Mouse (Mus musculus) cerebral cortex, adult 2 months (tissue): Measurements from ENCODE around the gene Disc1.

Source experiments
- WGBS: fragments of 180-500 bp; shearing (Covaris S2); methylation state at CpG from one replicate; pipeline ENCODE4 v1.1.7; 2018; 5-methylcytosine and 5-hydroxymethylcytosine counted together

The Disc1 gene

DNA sequence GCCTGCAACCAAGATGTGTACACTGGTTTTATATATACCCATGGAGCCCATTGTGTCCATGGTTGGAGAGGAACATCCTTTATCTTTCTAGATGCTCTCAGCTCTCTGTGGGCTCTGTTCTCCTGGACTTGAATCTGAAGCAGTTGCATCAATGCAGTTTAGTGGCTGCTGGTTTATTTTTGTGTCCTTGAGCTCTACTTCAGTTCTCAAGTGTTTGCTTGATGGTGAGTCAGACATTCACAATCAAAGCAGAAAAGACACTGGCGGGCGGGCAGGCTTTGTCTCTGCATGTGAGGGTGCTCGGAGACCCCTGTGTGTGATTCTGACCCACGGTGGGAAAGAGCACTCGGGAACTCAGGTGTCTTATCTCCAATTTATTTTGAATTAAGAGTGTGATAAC, 166.6 kb downstream of the Disc1 start:
- 69% methylated on average over 5 of the region's 5 CpGs for WGBS

DNA sequence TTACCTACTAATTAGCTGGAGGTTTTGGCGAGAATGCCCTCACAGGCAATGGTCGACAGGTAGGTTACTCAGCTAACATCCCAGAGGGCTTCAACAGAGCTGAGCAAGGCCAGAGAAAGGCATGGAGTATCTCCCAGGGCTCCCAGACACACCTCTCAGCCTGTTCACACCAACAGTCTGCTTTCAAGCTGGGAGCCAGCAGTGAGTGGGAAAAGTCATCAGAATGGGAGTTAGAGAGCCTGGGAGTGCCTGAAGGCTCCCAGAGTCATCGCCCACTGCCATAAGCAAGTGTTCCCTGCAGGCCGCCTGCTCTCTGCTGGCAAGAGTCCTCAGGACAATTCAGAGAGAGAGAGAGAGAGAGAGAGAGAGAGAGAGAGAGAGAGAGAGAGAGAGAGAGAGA, 167.1 kb downstream of the Disc1 start:
- 68% methylated on average over 4 of the region's 4 CpGs for WGBS

DNA sequence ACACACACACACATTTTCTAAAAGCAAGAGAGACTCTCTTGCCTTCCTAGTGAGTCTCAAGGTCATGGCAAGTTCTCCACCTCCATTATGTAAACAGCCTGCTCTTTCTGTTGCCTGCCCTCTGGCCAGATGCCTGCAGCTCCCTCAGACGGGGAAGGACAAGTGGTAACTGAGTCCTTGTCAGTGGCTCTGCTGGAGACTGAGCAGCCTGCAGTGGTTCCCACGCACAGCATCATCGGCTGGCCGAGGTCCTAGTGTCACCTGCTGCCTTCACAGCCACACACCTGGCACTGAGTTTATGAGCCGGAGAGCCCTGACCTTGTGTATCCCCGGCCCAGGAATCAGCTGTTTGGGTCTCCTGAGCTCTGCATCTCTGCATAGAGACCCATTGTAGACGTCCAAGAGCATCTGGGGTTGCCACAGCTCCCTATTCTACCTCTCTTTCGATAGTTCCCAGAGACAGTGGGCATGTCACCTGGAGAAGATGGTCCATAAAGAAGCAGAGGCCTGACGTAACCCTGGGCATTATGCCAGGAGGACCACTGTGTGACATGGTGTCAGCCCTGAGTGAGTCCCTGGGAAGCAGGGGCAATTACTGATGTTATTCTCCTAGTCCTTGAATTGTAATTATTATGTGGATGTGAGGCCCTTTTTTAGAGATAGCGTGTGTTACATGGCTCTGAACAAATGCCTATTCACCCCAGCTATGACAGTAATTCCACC, 169.2 kb downstream of the Disc1 start:
- 61% methylated on average over 10 of the region's 10 CpGs for WGBS

DNA sequence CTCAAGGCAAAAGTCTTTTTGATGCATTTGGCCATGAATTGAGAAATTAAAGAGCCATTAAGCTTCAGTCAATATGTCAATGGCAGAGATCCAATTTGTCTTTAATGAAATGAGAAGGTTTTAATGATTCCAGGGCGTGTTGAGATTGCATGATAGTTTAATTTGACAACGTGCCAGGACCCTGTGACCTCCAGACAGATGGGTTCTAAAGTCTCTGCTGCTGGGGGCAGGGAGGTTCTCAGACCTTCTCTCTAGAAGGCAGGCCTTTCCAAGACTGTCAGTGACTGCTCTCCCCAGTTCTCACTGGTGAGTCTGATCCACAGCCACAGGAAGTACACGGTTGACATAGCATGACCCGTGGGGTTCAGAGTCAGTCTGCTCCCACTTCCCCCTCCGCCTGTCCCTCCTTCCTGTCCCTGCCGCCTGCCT, 170.3 kb downstream of the Disc1 start:
- 79% methylated on average over 6 of the region's 6 CpGs for WGBS

DNA sequence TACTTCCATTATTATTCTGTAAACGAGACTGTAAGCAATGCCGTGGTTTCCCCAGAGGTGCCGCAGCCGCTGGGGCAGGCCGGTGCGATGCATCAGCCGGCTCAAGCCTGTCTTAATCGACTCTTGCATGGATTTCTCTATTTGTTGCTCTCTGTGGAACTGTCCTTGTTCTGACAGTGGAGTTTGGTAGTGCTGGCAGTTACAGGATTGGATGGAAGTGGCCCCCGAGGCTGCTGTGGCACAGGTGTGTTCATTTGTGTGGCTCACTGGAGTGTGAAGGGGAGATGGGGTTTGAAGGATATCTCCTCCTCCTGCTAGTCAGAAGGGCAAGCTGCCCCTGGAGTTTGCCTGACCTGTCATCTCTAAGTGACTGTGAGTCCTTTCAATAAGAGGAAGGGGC, 171.3 kb downstream of the Disc1 start:
- WGBS: 95% methylated on average over 9 of the region's 9 CpGs

DNA sequence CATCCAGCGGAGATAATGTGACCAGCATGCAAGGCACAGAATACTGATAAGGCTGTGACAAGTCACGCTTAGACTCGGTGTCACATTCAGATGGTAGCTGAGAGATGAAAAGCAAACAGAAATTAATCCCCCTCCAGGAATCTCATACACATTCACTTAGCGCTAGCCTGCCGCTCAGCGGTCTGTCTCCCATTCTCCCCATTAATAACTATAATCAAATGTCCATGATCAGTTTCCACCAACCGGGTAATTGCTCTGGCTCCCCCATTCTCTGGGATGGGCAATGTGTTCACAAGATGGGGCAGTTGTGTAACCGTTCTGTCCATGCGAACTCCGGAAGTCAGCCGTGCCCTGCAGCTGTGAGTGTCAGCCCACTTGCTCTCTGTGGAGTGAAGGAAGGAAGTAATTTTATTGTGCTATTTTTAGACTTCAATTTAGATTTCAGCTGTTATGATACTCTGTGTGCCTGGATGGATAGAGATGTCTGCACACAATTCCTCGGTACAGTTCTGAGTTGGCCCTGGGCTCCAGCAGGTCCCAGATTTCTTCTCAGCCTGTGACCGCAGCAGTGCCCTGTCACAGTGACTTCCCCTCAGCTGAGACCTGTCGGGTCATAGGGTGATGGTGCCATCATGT, 173.1 kb downstream of the Disc1 start:
- WGBS: 68% methylated on average over 14 of the region's 14 CpGs

DNA sequence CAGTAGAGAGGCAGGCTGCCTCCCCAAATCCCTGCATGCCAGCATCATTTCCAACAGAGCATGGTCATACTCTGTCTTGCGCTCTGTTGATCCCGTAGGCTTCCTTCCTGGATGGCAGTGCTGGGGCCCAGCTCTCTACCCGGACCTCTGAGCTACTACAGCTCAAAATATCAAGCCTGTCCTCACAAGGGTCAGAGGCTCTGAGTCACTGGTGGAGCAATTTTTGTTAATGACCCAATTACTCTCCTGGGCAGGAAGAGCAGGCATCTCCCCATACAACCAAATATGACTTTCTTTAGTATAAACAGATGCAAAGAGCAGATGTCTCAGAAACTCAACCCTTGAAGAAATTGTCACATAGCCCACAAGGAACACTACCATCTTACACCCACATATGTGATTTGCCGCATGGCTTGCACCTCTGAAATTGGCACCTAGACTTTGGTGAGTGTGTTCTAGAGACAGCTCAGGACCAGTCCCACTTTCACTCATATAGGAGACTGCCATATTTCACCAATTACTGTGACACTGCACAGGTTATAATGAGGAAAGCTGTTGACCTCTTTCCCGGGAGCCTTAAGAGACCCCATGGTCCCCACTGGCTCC, 176.6 kb downstream of the Disc1 start:
- WGBS: 77% methylated on average over 5 of the region's 5 CpGs

DNA sequence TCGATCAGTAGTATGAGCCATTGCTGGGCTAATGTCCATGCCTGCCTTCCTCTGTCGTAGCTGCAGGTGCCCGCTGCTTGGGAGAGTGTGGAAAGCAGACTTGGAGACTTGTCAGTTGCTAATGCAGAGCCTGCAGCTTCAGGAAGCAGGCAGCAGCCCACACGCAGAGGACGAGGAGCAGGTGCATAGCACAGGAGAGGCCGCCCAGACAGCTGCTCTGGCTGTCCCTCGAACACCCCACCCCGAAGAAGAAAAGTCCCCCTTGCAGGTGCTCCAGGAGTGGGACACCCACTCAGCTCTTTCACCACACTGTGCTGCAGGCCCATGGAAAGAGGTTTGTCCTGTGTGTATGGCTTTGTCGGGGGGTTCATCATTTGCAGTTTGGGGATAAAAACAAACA, 178.7 kb downstream of the Disc1 start:
- WGBS: 76% methylated on average over 9 of the region's 9 CpGs

DNA sequence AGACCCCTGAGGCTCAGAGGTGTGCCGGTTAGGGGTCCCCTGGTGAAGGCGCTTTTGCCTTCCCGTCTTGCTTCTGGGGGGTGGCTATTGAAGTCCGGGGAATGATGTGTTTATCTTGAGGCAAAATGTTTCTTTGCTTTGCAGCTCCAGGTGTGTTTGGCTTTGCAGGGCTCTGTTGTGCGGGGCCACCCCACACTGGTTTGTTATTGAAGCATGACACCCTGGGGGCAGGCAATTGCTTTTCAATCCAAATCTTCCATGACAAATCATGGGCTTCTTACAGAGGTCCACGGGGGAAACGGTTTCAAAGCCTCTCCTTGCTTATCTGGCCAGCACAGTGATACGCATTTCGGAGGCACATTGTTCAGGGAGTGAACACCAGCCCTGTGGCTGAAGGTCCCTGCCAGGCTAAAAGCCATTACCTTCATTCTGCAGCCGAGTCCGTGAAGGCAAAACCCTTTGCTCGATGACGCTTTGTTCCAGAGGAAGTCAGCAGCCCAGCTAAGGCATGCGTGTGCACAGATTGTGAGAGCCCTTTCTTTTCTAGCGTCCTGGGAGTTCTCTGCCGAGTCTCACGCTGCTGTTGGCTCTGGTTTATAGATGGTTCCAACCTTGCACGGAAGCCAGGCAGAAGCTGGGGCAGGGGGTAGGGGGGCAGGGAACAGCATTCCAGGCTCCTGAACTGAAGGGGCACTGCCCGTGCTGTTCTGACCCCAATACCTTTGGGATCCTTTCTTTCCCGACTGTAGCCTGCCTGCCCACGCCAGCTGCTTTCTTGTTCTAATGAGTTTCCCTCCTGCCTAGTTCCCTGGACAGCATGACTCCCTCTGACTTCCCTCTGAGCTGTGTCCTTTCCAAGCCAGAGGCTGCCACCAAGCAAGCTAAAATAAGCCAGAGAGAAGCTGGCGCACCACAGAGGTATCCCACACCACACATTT, 182.2 kb downstream of the Disc1 start:
- WGBS: 29% methylated on average over 22 of the region's 22 CpGs

DNA sequence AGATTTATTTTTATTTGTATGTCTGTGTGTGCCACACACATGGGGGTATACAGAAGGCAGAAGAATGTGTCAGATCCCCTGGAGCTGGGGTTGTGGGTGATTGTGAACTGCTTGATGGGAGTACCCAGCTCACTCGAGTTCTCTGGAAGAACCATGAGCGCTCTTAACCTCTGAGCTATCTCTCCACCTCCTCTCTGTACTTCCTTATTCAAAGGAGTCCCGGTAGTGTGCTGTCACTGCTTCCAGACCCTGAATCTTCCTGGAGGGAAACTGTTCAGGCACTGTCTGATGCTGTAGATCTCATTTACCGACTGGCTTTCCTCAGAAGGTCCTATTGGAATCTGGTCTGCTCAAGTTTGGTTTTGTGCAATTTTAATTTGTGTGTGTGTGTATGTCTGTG, 186.8 kb downstream of the Disc1 start:
- WGBS: 77% methylated on average over 4 of the region's 4 CpGs

DNA sequence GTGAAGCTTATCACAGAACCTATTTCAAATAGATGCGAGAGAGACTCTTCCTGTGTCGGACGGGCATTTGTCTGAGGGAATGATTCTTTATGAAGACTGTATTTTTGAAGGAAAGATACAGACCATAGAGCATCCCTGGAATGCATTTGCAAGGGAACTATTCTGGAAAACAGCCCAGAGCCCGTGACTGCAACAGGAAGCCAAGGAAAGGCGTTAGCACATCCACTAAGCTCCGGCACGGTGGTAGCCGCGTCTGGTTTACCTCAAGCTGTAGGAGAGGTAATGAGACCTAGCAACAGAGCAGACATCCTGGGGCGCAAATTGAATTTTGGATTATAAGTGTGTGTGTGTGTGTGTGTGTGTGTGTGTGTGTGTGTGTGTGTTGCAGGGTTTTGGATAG, 188.4 kb downstream of the Disc1 start:
- 59% methylated on average over 10 of the region's 10 CpGs for WGBS

DNA sequence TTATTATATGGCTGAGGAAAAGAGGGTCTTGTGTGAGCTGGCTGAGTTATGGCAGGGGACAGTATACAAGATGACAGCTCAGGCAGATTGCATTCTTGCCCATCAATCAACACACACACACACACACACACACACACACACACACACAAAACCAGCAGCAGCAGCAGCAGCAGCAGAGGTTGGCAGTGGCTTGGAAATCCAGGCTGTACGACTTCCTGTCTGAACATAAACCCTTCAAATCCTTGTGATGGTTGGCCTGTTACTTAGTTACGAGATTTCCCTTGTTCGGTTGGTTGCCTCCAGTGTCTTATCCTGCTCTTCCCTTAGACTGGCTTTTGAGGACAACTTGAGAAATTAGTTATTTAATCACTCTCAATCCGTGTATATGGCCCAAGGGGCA, 188.9 kb downstream of the Disc1 start:
- 72% methylated on average over 4 of the region's 4 CpGs for WGBS

DNA sequence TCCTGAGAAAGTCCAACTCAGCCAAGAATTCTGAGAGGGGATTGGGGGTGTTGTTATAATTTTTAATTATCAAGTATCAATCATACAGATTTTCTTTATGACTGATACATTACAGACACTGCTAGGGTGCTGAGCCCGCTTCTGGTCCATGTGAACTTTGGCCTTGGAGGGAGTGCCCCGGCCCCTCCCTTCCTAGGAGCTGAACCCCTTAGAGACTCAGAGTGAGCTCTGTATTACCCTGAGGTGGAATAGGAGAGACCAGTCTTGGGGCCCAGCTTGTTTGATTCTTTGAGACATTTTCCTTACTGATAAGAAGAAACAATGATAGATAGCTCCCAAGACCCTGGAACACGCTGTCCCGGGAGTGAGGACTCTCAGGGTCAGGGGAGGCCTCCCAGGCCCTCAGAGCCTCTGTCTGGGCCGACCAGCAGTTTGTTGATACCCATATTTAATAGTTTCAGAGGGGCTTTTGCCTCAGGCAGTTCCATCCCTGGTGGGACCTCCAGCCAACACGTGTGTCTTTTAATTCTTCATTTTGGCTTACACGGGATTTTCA, 192.8 kb downstream of the Disc1 start:
- 82% methylated on average over 7 of the region's 7 CpGs for WGBS

DNA sequence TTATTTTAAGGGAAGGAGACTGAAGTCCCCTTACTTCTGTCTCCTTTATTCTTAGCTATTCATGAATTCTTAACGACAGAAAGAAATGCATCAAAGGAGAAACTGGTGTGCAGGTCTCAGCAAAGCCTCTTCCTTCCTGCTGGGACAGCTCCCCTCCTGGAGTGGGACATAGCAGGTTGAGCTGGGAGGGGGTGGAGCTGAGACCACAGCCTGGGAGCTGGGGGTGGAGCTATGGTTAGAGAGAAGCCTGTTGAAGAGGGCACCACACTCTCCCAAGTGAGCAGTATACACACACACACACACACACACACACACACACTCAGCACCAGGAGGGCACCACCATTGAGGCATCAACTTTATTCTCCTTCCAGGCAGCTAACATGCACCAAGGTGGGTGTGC, 193.4 kb downstream of the Disc1 start:
- 48% methylated on average over 1 of the region's 1 CpGs for WGBS

DNA sequence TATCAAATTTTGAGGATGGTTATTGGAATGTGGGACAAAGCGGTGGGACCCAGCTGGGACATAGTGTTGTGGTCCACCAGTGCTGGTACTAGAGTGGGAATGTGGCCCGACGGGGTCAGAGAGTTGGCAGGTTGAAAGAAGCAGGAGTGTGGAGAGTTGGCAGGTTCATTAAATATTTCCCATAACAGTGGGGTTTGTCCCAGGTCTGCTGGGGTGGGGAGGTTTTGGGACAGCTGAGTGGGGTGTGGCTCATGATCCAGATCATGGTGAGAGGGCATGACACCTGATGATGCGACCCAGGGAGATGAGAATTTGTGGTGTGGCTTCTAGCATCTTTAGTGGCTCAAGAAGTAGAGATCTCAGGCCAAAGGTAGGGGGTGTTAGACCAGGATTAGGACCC, 199.0 kb downstream of the Disc1 start:
- over 99% methylated on average over 4 of the region's 4 CpGs for WGBS

DNA sequence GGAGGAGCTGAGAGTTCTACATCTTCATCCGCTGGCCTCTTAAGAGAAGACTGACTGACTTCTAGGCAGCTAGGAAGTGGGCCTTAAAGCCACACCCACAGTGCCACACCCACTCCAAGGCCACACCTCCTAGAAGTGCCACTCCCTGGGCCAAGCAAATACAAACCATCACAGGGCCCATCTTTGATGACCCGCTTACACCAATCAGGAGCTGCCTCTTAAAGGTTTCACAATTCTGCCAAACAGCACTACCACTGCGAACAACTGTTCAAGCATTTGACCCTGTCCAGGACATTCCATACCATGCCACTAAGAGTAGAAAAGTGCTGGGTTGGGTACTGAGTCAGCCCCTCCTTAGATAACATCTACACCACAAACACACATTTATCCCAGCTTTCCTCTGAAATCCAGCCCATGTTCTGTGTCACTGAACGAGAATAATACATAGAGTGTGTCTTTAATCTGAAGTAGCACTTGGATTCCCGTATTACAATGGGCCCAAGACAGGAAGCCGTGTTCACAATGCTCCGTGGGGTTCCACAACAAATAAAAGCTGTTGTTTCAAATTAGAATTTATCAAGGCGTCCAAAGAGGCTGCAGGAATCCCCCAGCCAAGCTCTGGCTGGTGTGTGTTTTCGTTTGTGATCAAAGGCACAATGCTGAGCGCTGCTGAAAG, 199.6 kb downstream of the Disc1 start:
- WGBS: 29% methylated on average over 10 of the region's 10 CpGs

DNA sequence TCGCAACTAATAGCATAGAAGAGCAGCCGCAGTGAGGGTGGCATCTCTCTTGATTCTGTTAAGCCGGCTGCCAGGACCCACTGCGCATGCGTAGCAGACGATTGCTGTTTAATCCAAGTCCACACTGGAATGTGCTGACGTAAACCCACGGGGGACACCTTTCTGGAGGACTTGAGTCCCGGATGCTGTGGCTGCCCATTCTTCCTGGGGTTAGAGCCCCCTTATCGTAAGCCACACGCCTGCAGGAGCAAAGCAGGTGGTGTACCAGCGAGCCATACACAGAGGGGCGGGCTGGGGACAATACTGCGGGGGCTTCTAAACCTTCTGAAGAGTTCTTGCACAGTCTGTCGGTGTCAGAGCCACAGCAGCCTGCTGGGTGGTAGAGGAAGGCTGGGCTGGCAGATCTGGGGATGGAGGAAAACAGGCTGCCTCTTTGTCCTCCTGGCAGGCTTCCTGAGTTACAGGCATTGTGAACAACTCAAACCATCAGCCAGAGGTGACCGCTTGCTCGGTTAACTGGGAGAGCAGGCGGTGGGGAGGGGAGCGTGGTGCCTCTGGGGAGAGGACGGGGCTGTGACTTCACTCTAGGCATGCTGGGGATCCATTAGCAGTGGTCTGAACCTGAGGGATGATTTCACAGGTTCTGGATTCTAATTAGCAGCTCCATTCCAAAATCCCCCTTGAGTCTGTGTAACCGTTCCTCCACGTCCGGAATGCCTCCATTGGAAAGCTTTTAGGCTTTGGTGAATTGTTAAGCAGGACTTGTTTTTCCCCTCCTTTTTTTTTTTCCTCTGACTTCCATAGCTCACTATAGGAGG, 200.4 kb downstream of the Disc1 start:
- 5% methylated on average over 23 of the region's 23 CpGs for WGBS

DNA sequence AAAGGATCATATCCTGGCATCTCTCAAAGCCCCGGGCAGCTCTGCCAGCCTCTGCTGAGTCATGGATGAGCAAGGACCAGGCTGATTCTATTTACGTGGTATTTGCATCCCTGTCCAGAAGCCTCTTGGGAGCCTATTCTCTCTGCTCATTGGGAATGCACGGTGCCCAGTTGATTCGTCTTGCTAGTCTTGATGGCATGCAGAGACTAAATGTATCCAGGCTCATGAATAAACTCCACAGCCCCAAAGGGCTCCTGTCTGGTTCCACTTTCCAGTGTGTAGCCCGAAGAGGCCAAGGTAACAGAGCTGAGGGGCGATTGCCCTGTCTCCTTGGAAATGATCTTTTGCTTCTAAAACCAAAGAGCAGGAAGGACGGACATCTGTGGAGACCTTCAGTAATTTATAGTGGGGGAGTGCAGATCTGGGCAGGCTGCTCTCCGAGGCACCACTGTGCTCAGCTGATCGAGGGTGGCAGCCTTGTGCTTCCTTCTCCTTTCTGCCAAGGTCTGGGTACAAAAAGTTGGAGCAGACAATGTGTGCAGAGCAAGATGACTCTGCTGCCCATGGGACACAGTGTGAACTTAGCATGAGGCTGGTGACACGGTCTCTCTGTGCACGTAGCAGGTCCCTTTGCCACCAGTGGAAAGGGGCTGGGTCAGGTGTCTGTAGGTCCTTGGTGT, 201.2 kb downstream of the Disc1 start:
- 39% methylated on average over 11 of the region's 11 CpGs for WGBS

DNA sequence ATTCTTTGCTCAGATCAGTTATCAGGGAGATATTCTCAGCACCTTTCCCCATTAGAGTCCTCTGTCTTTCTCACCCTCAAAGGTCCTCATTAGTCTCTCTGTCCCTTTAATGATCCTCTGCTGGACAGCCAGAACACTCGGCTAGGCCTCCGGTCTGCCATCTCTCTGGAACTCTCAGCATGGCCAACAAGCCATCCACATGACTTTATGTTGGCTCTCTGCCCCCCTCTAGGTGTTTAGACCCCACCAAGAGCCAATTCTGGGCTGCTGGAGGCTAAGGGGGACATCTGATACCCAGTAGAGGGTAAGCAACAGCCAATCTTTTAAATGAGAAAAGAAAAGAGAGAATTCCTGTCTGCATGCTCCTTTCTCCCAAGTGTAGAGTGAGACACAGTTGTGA, 203.7 kb downstream of the Disc1 start:
- 58% methylated on average over 2 of the region's 2 CpGs for WGBS
